17 mouse cellular contexts compared by ENCODE assay signal in genomic region chr5:117271945-117272344, GRCm38 (mm10). TPM values are rescaled to one million over a fixed set of nuclear protein-coding genes. Genes with fewer than 3 reads are reported as not detected.
DNase-seq lines count a peak whose midpoint lies in the region; ATAC-seq lines count a peak whose summit lies in the region.
"Had no signal": no experiment of that assay in that cellular context is flagged by ENCODE, and none has a peak within 500 bp of the region (broad histone marks: within the 10 kb centered on the region; RNA-seq: fewer than 3 reads in every experiment).

No protein-coding gene starts in this region.

- ATAC-seq in cerebellum, adult (ENCODE audit: insufficient number of reproducible peaks, low FRiP score, low TSS enrichment): no peak
- ATAC-seq: forebrain, embryonic 13.5 days; hindbrain, postnatal 0 days; Patski had no signal

- peak; percentile 46 to 48 for DNase-seq in cerebellum, postnatal 14 days
- peak; percentile 57 to 59 for DNase-seq in frontal cortex, postnatal 14 days (ENCODE audit: low spot score in 2 of 2)
- peak; percentile 76 to 84 for DNase-seq in left cerebral cortex, adult 18-20 months (ENCODE audit: low spot score in 2 of 2)
- DNase-seq in right cerebral cortex, postnatal 14 days: peak; percentile 73
- no peak for DNase-seq in neural tube, embryonic 10.5 days (ENCODE audit: extremely low spot score, low spot score)
- no peak for DNase-seq in natural killer cell, adult 2 months (ENCODE audit: low spot score in 2 of 2)
- no peak for DNase-seq in embryo, embryonic 10.5 days (ENCODE audit: low spot score)
- DNase-seq: B cell, adult 2 months; gastrocnemius, postnatal 14 days; kidney, adult 2 months; kidney, postnatal 36 days; lung, postnatal 14 days; retina, postnatal 1 day had no signal

RNA-seq across cellular contexts. Expression of gene Pebp1, which starts 15.5 kb away (rescaled TPM):
- total RNA-seq in left cerebral cortex, adult 18-20 months (2021): 100 to 1,000 TPM; 712 to 741 TPM

RNA-seq across cellular contexts. Expression of gene Vsig10, which starts 46.9 kb away (rescaled TPM):
- 1 to 10 TPM; 1.8 to 2.2 TPM for total RNA-seq in left cerebral cortex, adult 18-20 months (2021)

Comparison
In these comparisons a context has a peak if more than half of its experiments do, and no peak if none do; other contexts are left out.
1. DNase-seq: peak in cerebellum, postnatal 14 days (2 of 2), frontal cortex, postnatal 14 days (2 of 2), left cerebral cortex, adult 18-20 months (2 of 2) and right cerebral cortex, postnatal 14 days (single experiment); none in neural tube, embryonic 10.5 days (single experiment), natural killer cell, adult 2 months (0 of 2) and embryo, embryonic 10.5 days (single experiment).